Mouse (Mus musculus): ENCODE results near the gene Col26a1. TPM values are rescaled to one million over a fixed set of nuclear protein-coding genes. Genes with fewer than 3 reads are reported as not detected.

Gene Col26a1
- polyA plus RNA-seq, 1 experiment from 2014 or later: 67.9 TPM

DNA sequence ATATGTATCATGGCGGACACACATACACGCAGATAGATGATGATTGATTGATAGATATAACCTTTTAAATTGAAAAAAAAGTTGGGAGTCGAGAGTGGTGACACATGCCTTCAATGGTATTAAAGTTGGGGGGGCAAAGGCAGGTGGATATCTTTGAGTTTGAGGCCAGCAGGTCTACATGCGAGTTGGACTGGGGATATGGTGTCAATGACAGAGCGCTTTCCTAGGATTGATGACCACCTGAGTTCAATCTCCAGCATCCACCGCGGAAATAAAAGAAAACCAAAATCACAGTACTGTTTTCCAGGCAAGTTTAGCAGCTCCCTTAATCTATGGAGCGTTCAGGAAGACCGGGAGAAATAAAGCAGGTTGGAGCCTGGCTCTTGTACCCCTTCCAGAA is 24.6 kb upstream of the Col26a1 start:
- H3K4me1 ChIP-seq: peaks cover 17% of the 10 kb centered on the region
- peak; percentile 42 for ATAC-seq (ENCODE audit: low FRiP score, low read depth)
- H3K9me3 ChIP-seq: no peaks in the 10 kb centered on the region
- H3K9ac ChIP-seq: no peak overlapping the region
- no peak overlapping the region for H3K27ac ChIP-seq
- WGBS: 43% methylated on average over 9 of the region's 9 CpGs
- peak overlapping the region; percentile 67 for H3K4me2 ChIP-seq (replicated peaks)
- no peaks in the 10 kb centered on the region for H3K27me3 ChIP-seq (replicated peaks)
- H3K4me3 ChIP-seq: peak overlapping the region; percentile 71
- peaks cover 18% of the 10 kb centered on the region for H3K36me3 ChIP-seq

GRCm38 (mm10) chr5:136905630-136906029 is 22.6 kb upstream of the Col26a1 start:
- WGBS: 57% methylated on average over 7 of the region's 7 CpGs
- Histone ChIP-seq H3K4me2 (replicated peaks) (no peak overlapping the region), H3K9me3 (no peaks in the 10 kb centered on the region), H3K27ac (no peak overlapping the region), H3K36me3 (no peaks in the 10 kb centered on the region), H3K4me3 (no peak overlapping the region), H3K27me3 (replicated peaks) (no peaks in the 10 kb centered on the region), H3K4me1 (peaks cover 17% of the 10 kb centered on the region), H3K9ac (no peak overlapping the region)
- no peak for ATAC-seq (ENCODE audit: low FRiP score, low read depth)

DNA sequence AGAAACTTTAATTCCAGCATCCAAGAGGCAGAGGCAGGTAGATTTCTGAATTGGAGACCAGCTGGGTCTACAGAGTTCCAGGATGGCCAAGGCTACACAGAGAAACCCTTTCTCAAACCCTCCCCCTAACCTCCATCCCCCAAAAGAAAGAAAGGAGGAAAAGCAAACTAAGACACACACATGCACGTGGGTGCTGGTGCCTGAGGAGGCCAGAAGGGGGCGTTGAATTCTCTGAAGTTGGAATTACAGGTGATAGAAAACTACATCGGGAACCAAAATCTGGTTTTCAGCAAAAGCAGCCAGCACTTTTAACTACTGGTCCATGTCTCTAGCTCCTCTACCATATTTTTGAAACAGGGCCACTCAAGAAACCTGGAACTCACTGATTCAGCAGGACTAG is 21.6 kb upstream of the Col26a1 start:
- H3K36me3 ChIP-seq: no peaks in the 10 kb centered on the region
- no peak overlapping the region for H3K4me2 ChIP-seq (replicated peaks)
- no peak for ATAC-seq (ENCODE audit: low FRiP score, low read depth)
- 57% methylated on average over 3 of the region's 3 CpGs for WGBS
- no peaks in the 10 kb centered on the region for H3K27me3 ChIP-seq (replicated peaks)
- H3K9me3 ChIP-seq: no peaks in the 10 kb centered on the region
- no peak overlapping the region for H3K4me3 ChIP-seq
- H3K27ac ChIP-seq: no peak overlapping the region
- H3K9ac ChIP-seq: no peak overlapping the region
- peaks cover 17% of the 10 kb centered on the region for H3K4me1 ChIP-seq

- Histone ChIP-seq H3K9me3 (no peaks in the 10 kb centered on the region), H3K36me3 (no peaks in the 10 kb centered on the region), H3K27me3 (replicated peaks) (no peaks in the 10 kb centered on the region), H3K4me1 (no peaks in the 10 kb centered on the region), H3K27ac (no peak overlapping the region), H3K4me2 (replicated peaks) (no peak overlapping the region), H3K4me3 (no peak overlapping the region), H3K9ac (no peak overlapping the region)
- WGBS: 65% methylated on average over 10 of the region's 10 CpGs
- no peak for ATAC-seq (ENCODE audit: low FRiP score, low read depth)
These were observed 12.5 kb upstream of the Col26a1 start for GRCm38 (mm10) chr5:136895529-136895963.

GRCm38 (mm10) chr5:136894840-136895528 is 12.0 kb upstream of the Col26a1 start:
- H3K9me3 ChIP-seq: no peaks in the 10 kb centered on the region
- no peak overlapping the region for H3K4me2 ChIP-seq (replicated peaks)
- H3K27ac ChIP-seq: no peak overlapping the region
- ATAC-seq (ENCODE audit: low FRiP score, low read depth): no peak
- no peak overlapping the region for H3K4me3 ChIP-seq
- H3K27me3 ChIP-seq (replicated peaks): no peaks in the 10 kb centered on the region
- no peak overlapping the region for H3K9ac ChIP-seq
- no peaks in the 10 kb centered on the region for H3K4me1 ChIP-seq
- no peaks in the 10 kb centered on the region for H3K36me3 ChIP-seq
- WGBS: 66% methylated on average over 25 of the region's 25 CpGs

DNA sequence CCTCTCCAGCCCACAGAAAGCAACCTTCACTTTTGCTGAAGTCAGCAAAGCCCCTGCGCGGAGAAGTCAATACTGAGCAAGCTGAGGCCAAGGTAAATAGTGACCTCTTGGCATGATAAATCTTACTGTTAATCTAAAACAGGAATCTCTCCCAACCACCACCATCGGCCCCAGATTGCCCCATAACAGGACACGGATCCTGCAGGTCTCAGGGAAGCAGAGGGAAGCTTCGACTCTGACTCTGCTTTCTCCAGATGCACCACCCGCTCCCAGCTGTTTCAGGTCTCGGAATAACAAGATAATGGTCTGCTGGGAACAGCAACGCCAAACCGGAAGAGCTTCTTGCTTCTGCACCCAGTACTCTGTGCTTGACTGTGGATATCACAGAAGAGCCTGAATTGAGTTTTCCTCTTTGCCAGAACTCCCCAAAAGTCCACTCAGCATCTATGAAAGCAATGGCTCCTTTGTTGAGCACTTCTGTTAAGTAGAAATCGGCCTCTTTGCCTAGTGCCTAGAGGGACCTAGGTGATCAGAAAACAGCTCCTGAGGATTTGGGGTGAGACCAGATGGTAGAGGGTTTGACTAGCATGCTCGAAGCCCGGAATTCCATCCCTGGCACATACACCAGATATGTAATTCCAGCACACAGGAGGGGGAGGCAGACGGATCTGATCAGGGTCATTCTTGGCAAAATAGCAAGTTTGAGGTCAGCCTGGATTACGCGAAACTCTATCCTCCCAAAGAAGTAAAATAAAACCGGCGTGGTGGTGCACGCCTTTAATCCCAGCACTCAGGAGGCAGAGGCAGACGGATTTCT is 5.7 kb upstream of the Col26a1 start:
- no peak overlapping the region for H3K27ac ChIP-seq
- no peak for ATAC-seq (ENCODE audit: low FRiP score, low read depth)

DNA sequence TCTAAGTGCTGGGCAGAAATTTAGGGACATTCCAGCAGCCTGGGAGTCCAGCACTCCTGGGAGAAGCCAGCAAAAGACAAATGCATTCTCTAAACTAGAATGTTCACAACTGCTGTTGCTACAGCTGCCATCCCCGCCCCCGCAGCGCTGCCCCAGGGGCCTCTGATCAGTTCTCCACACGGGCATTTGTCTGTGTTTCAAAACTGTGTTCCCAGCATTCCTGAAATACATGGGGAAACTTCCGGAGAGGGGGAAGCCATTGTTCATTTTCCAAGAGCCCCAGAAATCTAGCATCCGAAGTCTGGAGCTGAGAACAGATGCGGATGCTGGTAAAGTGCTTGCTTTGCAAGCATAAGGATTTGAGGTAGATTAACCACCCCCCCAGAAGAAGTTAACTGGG is 3.9 kb upstream of the Col26a1 start:
- H3K4me2 ChIP-seq (replicated peaks): no peak overlapping the region
- no peak for ATAC-seq (ENCODE audit: low FRiP score, low read depth)
- 0 out of 2 replicates have a peak, but pooled peaks cover 7% of the 10 kb centered on the region for H3K4me1 ChIP-seq
- WGBS: 39% methylated on average over 7 of the region's 7 CpGs
- H3K9me3 ChIP-seq: no peaks in the 10 kb centered on the region
- no peak overlapping the region for H3K9ac ChIP-seq
- H3K4me3 ChIP-seq: no peak overlapping the region
- H3K27me3 ChIP-seq (replicated peaks): peaks cover 15% of the 10 kb centered on the region
- no peak overlapping the region for H3K27ac ChIP-seq
- H3K36me3 ChIP-seq: no peaks in the 10 kb centered on the region

More for the DNA sequence above, 5.7 kb upstream of the Col26a1 start:
- no peaks in the 10 kb centered on the region for H3K4me1 ChIP-seq
- H3K9me3 ChIP-seq: no peaks in the 10 kb centered on the region
- no peak overlapping the region for H3K4me3 ChIP-seq
- H3K36me3 ChIP-seq: no peaks in the 10 kb centered on the region
- 64% methylated on average over 19 of the region's 19 CpGs for WGBS
- H3K4me2 ChIP-seq (replicated peaks): no peak overlapping the region
- H3K27me3 ChIP-seq (replicated peaks): peaks cover 3% of the 10 kb centered on the region
- no peak overlapping the region for H3K9ac ChIP-seq

GRCm38 (mm10) chr5:136882055-136882787 is 788 bp downstream of the Col26a1 start:
- peak overlapping the region; percentile 87 for H3K4me2 ChIP-seq (replicated peaks)
- H3K27ac ChIP-seq: no peak overlapping the region
- WGBS: under 1% methylated on average over 47 of the region's 47 CpGs
- H3K4me1 ChIP-seq: 0 out of 2 replicates have a peak, but pooled peaks cover 9% of the 10 kb centered on the region
- no peaks in the 10 kb centered on the region for H3K9me3 ChIP-seq
- H3K27me3 ChIP-seq (replicated peaks): peaks cover 23% of the 10 kb centered on the region
- H3K9ac ChIP-seq: peak overlapping the region; percentile 81
- H3K36me3 ChIP-seq: no peaks in the 10 kb centered on the region
- ATAC-seq (ENCODE audit: low FRiP score, low read depth): peak; percentile 33; the same call in 1 of the 2 replicates
- peak overlapping the region; percentile 59 for H3K4me3 ChIP-seq

GRCm38 (mm10) chr5:136881380-136882009 is 1.5 kb downstream of the Col26a1 start:
- Histone ChIP-seq H3K27me3 (replicated peaks) (peaks cover 23% of the 10 kb centered on the region), H3K9ac (peak overlapping the region; percentile 81), H3K27ac (no peak overlapping the region), H3K9me3 (no peaks in the 10 kb centered on the region), H3K4me1 (0 out of 2 replicates have a peak, but pooled peaks cover 9% of the 10 kb centered on the region), H3K4me2 (replicated peaks) (peak overlapping the region; percentile 87), H3K36me3 (no peaks in the 10 kb centered on the region), H3K4me3 (peak overlapping the region; percentile 59)
- 0 out of 2 replicates have a peak, but pooled peaks have one; percentile 56 for ATAC-seq (ENCODE audit: low FRiP score, low read depth)
- WGBS: 3% methylated on average over 39 of the region's 39 CpGs

GRCm38 (mm10) chr5:136880101-136880500 is 2.9 kb downstream of the Col26a1 start:
- Histone ChIP-seq H3K4me1 (0 out of 2 replicates have a peak, but pooled peaks cover 9% of the 10 kb centered on the region), H3K27ac (no peak overlapping the region)

DNA sequence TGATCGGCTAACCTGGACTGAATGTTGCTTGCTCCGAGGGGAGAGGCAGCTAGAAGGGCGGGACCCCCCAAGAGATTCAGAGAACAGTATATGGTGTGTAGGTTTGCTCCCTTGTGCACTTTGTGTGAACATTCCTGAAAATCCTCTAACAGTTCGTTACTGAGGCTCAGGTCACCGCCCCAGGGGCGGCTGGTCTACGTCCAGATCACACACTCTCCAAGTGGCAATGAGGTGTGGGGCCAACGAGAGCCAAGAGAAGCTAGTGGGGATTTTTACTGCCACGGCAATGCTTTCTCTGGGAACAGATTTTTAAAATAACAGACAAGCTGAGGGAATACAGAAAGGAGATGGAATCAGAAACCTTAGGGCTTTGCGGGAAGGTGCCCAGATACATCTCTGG is 8.7 kb downstream of the Col26a1 start:
- H3K27me3 ChIP-seq (replicated peaks): no peaks in the 10 kb centered on the region
- H3K4me3 ChIP-seq: no peak overlapping the region
- no peak overlapping the region for H3K27ac ChIP-seq
- no peak overlapping the region for H3K4me2 ChIP-seq (replicated peaks)
- H3K9ac ChIP-seq: no peak overlapping the region
- H3K4me1 ChIP-seq: no peaks in the 10 kb centered on the region; the same call in 1 of the 2 replicates
- H3K36me3 ChIP-seq: no peaks in the 10 kb centered on the region
- 82% methylated on average over 10 of the region's 10 CpGs for WGBS
- H3K9me3 ChIP-seq: no peaks in the 10 kb centered on the region
- ATAC-seq (ENCODE audit: low FRiP score, low read depth): no peak

More at GRCm38 (mm10) chr5:136880101-136880500, 2.9 kb downstream of the Col26a1 start:
- Histone ChIP-seq H3K9me3 (no peaks in the 10 kb centered on the region), H3K27me3 (replicated peaks) (peaks cover 23% of the 10 kb centered on the region), H3K4me2 (replicated peaks) (no peak overlapping the region), H3K36me3 (no peaks in the 10 kb centered on the region), H3K9ac (no peak overlapping the region), H3K4me3 (no peak overlapping the region)
- no peak for ATAC-seq (ENCODE audit: low FRiP score, low read depth)
- WGBS: 93% methylated on average over 8 of the region's 8 CpGs

Data from neural tube, embryonic 12.5 days (tissue).